Mouse (Mus musculus): Measurements from ENCODE around the gene Ralbp1.
A peak's percentile ranks its signal among the peaks of the same experiment; 100 is the strongest.

Ralbp1 gene

DNA sequence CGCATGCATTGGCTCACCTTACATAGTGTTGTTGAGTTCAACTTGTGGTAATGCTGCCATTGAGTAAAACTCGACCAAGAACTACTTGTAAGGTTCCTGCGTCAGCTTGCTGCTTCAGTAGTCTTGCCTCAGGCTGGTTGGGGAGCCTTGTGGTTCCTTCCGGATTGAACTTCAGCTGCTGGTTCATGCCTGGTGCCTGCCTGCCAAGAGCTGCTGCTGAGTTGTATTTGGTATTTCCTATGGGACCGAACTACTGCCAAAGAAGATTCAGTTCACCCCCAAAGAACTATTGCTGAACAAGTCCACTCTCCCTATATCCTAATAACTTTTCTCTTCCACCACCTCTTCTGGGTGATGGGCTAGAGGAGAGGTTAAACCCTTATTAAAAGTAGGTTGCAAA lies 3.9 kb upstream of the Ralbp1 start:
- no peak for DNase-seq

- no peak for DNase-seq
Measured at GRCm38 (mm10) chr17:65886571-65886970, 973 bp upstream of the Ralbp1 start.

- no peak for DNase-seq
Measured at GRCm38 (mm10) chr17:65885398-65885696, 251 bp downstream of the Ralbp1 start.

- peak; percentile 100 for DNase-seq
Measured at GRCm38 (mm10) chr17:65884691-65885397, 754 bp downstream of the Ralbp1 start.

DNA sequence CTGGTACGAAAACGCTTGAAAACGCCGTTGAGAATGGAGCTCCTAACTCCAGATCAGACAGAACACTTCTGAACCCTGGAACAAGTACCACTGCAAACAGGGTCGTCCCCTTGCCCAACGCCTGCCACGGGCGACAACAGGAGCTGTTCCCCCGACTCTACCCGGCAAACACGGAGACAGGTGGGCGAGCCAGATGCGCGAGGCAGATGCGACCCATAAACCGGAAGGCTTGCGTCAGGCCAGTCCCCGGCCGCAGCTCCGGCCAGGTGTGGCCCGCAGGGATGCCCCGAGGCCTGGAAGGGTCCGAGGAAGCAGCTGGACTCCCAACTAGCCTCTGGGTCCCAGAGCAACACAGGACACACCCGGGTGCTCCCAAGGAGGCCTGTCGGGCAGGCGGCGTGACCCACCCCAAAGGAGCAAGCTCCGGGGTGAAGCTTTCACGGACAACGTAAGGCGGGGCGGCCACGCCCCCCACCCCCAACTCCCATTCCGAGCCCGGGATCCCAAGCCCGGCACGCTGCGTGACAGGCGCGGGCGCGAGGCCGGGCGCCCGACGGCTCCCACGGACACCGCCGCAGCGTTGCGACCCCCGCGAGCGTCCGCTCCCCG lies 1.4 kb downstream of the Ralbp1 start:
- no peak for DNase-seq

GRCm38 (mm10) chr17:65877026-65877425 lies 8.6 kb downstream of the Ralbp1 start:
- DNase-seq = no peak

DNA sequence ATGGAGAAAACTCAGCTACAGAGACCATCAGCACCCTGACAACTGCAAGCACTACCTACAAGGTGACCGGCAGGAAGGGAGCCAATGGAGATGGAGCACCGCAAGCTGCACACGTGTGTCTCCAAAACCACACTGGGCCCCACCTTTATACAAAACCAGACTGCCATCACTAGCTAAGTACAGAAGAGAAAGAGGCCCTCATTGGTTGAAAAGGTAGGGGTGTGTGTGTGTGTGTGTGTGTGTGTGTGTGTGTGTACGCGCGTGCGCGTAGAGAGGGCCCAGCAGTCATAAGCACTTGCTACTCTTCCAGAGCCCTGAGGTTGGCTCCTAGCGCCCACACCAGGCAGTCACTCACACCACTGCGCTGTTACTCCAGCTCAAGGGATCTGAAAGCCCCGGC lies 11.8 kb downstream of the Ralbp1 start:
- no peak for DNase-seq

DNA sequence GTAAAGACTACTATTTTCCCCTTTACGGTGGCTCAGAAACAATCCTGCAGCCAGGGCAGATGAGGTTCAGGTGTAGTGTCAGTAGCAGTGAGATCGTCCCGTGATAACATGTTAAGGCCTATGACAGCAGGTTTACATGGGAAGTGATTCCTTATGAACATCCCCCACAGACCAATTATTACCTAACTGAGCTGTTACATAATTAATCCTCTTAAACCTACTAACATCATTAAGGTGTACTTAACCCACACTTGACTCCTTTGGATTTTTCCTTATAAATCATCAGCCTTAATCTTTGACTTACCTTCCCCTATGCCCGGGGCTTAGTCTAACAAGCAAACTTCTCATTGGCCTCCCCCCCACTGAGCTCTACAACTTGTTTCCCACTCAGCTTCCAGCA lies 12.4 kb downstream of the Ralbp1 start:
- no peak for DNase-seq

GRCm38 (mm10) chr17:65872652-65873051 lies 12.9 kb downstream of the Ralbp1 start:
- peak; percentile 76 for DNase-seq

GRCm38 (mm10) chr17:65872051-65872450 lies 13.5 kb downstream of the Ralbp1 start:
- DNase-seq = no peak

DNA sequence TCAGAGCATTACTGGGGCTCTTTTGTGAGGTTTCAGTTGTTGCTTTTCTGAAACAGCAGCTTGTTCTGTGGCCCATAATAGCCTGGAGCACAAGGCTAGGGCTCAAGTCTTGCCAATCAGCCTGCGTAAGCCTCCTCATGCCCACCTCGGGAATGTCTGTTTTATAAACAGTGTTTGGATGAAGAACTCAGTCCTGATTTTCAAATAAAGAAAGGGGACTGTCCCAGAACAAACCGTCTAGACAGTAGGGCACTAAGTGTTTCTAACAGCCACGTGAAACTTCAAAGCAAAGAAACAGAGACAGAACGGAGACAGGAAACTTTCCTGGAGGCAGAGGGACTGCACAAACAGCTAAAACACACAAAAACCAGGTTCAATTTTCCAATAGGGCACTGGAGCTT lies 14.0 kb downstream of the Ralbp1 start:
- no peak for DNase-seq

GRCm38 (mm10) chr17:65870146-65870545 lies 15.5 kb downstream of the Ralbp1 start:
- peak; percentile 86 for DNase-seq

GRCm38 (mm10) chr17:65869720-65870119 lies 15.9 kb downstream of the Ralbp1 start:
- no peak for DNase-seq

GRCm38 (mm10) chr17:65867996-65868395 lies 17.6 kb downstream of the Ralbp1 start:
- no peak for DNase-seq

DNA sequence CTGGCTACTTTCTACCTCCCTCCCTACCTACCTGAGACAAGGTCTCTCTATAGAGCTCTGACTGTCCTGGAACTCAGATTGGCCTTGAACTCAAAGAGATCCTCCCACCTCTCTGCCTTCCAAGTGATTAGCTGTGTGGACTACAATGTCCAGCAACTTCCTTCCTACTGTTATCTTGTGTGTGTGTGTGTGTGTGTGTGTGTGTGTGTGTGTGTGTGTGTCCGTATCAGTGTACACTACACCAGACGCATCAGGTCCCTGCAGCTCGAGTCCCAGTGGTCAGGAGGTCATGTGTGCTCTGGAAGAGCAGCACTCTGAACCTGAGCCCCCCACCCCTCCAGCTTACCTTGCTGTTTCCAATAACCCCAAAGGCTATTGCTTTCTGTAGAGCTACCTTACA lies 19.4 kb downstream of the Ralbp1 start:
- DNase-seq = no peak

DNA sequence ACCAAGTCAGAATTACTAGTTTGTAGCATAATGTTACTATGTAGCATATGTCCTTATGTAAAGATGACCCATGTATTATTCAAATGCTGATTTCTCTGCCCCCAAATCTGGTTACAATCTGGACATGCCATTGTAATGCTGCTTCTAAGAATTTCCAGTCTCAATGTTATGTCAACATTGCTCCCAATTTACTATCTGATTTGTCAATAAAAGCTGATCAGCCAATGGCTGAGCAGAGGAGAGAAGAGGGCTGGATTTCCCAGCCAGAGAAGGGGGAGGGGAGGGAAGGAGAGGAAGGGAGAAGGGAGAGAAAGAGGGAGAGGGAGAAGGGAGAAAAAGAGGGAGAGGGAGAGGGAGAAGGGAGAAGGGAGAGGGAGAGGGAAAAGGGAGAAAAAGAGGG lies 20.3 kb downstream of the Ralbp1 start:
- no peak for DNase-seq

- DNase-seq = peak; percentile 83
Measured at GRCm38 (mm10) chr17:65864742-65865141, 20.9 kb downstream of the Ralbp1 start.

DNA sequence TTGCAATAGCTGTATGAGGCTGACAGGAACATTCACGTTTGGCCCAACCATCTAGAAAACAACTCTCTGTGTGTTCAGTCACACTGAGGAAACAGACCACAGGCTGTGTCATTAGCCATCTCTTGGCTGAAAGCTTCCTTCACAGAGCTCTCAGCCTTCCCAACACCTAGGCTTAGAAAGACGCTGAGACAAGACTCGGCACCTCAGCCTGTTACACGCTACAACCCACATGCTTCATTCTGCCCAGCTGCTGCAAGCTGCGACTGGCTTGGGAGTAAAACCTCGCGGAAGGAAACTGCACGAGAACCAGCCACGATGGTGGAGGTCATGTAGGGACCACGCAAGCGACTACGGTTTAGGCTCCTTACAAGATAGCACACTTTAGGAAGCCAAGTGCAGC lies 21.8 kb downstream of the Ralbp1 start:
- no peak for DNase-seq

DNA sequence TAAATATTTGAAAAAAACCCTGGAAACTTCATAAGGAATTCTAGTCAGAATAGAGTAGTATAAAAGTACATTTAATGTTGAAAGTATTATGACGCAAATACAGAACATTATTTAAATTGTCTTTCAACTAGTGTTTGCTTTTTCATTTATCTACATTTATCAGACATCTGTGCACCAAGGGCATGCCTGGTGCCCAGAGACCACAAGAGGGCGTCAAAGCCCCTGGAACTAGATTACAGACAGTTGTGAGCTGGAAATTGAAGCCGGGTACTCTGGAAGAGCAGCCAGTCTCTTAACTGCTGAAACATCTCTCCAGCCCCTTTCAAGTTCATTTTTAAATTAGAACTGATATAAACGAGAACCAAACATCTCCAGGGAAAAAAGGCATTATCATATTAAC lies 23.0 kb downstream of the Ralbp1 start:
- DNase-seq = peak; percentile 68

DNA sequence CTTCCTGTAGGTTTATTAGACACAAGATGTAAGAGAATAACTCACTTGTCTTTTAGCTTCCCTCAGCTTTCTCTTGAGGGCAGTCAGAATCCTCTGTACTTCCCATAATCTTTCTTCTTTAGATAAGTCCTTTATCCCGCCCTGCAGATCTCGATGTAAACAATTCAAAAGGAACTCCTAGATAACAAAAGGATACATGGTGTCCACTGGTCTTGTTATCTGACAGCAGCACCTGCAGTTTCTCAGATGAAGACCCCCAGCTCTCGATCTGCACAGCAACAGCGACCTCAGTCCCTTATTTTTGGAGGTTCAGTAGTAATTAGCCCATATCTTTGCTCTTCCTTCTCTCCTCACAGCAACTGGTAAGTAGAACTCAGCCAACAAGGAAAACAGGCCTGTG lies 28.0 kb downstream of the Ralbp1 start:
- no peak for DNase-seq

GRCm38 (mm10) chr17:65854006-65854405 lies 31.6 kb downstream of the Ralbp1 start:
- DNase-seq = no peak

- no peak for DNase-seq
Measured at GRCm38 (mm10) chr17:65853326-65853725, 32.3 kb downstream of the Ralbp1 start.

DNA sequence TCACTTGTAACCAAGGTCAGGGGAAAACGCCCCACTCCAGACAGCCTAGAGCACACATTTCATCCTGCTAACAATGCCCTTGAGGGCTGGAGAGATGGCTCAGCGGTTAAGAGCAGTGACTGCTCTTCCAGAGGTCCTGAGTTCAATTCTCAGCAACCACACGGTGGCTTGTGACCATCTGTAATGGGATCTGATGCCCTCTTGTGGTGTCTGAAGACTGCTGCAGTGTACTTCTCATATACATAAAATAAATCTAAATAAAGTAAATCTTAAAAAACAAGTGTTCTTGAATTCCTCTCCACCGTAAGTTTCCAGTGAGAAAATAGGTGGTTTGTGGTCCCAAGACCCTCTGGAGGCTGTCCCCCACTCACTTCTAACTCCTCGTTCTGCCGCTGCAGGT lies 33.8 kb downstream of the Ralbp1 start:
- no peak for DNase-seq

DNA sequence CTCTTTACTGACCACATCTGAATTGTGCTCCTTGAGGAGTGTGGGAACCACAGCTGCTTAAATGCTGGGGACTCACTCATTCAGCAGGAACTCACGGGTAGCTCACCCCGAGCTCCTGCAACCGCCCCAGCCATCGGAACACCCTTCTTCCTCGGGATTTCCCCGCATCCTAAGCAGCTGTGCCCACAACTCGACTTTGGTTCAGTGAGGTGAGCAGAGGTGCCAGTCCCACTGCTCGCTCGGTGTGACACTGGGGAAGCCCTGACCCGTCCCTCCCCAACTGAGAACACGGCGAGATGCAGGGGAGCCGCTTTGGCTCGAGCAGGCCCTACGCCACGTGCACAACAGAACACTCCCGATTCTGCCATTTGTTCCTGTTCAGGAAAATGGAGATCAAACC lies 35.1 kb downstream of the Ralbp1 start:
- DNase-seq = no peak
